Comparison of ENCODE assay signal across 8 mouse cellular contexts in the genomic region with DNA sequence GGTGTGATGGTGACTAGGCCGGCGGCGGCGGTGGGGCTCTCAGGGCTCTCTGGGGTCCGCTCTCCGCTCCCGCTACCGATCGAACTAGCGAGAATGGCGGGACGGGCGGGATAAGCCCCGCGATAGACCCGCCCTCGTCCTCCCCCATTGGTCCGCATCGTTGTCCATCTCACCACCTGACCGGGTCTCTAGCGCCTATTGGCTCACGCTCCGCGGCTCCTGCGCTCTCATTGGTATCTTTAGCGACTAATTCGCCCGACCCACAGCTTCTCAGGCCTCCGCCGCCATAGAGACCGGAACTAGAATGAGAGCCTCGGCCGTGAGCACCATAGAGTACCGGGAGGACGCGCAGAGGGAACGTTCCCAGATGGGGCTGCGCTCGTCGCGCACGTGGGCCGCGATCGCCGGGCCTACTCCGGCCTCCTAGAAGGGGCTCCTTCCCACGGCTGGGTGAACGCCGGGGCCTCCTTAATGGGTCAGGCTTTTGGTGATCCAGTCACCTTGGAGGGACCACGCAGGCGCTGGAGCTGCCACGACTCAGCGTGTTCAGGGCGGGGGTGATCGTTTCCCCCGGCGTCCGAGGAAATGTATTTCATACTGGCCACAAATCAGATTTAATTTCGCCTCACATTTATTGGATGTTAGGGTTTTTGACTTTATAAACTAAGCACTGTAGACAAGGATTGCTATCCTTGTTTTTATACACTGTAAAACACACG. TPM values are rescaled to one million over a fixed set of nuclear protein-coding genes. Genes with fewer than 3 reads are reported as not detected.
DNase-seq lines count a peak whose midpoint lies in the region; ATAC-seq lines count a peak whose summit lies in the region.

Gene Ybx1, minus strand, starts transcription at position 190 of the 719 bp plus-strand sequence.

- no peaks in the 10 kb centered on the region for H3K9me3 ChIP-seq in heart, embryonic 13.5 days
- H3K9me3 ChIP-seq in liver, embryonic 12.5 days (replicated peaks) = no peaks in the 10 kb centered on the region
- H3K9me3 ChIP-seq in stomach, embryonic 15.5 days = no peaks in the 10 kb centered on the region

- H3K9ac ChIP-seq in heart, embryonic 13.5 days = peak within 1 kb of the TSS; percentile 98
- peak within 1 kb of the TSS; percentile 97 for H3K9ac ChIP-seq in liver, embryonic 12.5 days
- H3K9ac ChIP-seq in stomach, embryonic 15.5 days = peak within 1 kb of the TSS; percentile 78

- H3K36me3 ChIP-seq in heart, embryonic 13.5 days = peaks cover 18% of the 10 kb centered on the region
- H3K36me3 ChIP-seq in liver, embryonic 12.5 days = peaks cover 31% of the 10 kb centered on the region
- H3K36me3 ChIP-seq in stomach, embryonic 15.5 days = no peaks in the 10 kb centered on the region

- peak; percentile 98 for DNase-seq in CD4-positive, CD25-positive, alpha-beta regulatory T cell, adult 2 months (ENCODE audit: low read depth, low spot score)
- DNase-seq in fat pad, adult 2 months (ENCODE audit: extremely low read depth, low read depth, low spot score) = peak; percentile 69
- peak; percentile 100 for DNase-seq in kidney, postnatal 10 days
- peak; percentile 99 for DNase-seq in natural killer cell, adult 2 months (ENCODE audit: low spot score in 2 of 2)

- peak within 1 kb of the TSS; percentile 91 for H3K4me2 ChIP-seq in heart, embryonic 13.5 days
- H3K4me2 ChIP-seq in liver, embryonic 12.5 days = peak within 1 kb of the TSS; percentile 97
- peak within 1 kb of the TSS; percentile 66 for H3K4me2 ChIP-seq in stomach, embryonic 15.5 days

- H3K4me3 ChIP-seq in brown adipose tissue, adult 24 weeks (ENCODE audit: insufficient read depth, low read depth, low read length) = peak within 1 kb of the TSS; percentile 81
- peak within 1 kb of the TSS; percentile 96 for H3K4me3 ChIP-seq in heart, embryonic 13.5 days
- peak within 1 kb of the TSS; percentile 98 for H3K4me3 ChIP-seq in liver, embryonic 12.5 days
- H3K4me3 ChIP-seq in stomach, embryonic 15.5 days (replicated peaks) = peak within 1 kb of the TSS; percentile 82

- H3K27ac ChIP-seq in brown adipose tissue, adult 24 weeks (replicated peaks; ENCODE audit: low read depth, low read length) = peak within 1 kb of the TSS; percentile 77
- H3K27ac ChIP-seq in heart, embryonic 13.5 days (replicated peaks) = peak within 1 kb of the TSS; percentile 90
- peak within 1 kb of the TSS; percentile 88 for H3K27ac ChIP-seq in liver, embryonic 12.5 days
- H3K27ac ChIP-seq in stomach, embryonic 15.5 days = peak within 1 kb of the TSS; percentile 96

- under 1% methylated on average over 61 of the region's 61 CpGs for WGBS in heart, embryonic 13.5 days
- under 1% methylated on average over 61 of the region's 61 CpGs for WGBS in liver, embryonic 12.5 days (ENCODE audit: insufficient replicate concordance)
- WGBS in stomach, embryonic 15.5 days = under 1% methylated on average over 61 of the region's 61 CpGs

- H3K4me1 ChIP-seq in brown adipose tissue, adult 24 weeks (ENCODE audit: control insufficient read depth, insufficient read depth, insufficient read length, low read length) = peaks cover 9% of the 10 kb centered on the region
- peaks cover 39% of the 10 kb centered on the region for H3K4me1 ChIP-seq in heart, embryonic 13.5 days
- peaks cover 41% of the 10 kb centered on the region for H3K4me1 ChIP-seq in liver, embryonic 12.5 days
- peaks cover 8% of the 10 kb centered on the region; the same call in 1 of the 2 replicates for H3K4me1 ChIP-seq in stomach, embryonic 15.5 days

- H3K27me3 ChIP-seq in heart, embryonic 13.5 days (replicated peaks) = no peaks in the 10 kb centered on the region
- H3K27me3 ChIP-seq in liver, embryonic 12.5 days (replicated peaks) = no peaks in the 10 kb centered on the region
- no peaks in the 10 kb centered on the region for H3K27me3 ChIP-seq in stomach, embryonic 15.5 days (replicated peaks)

- peak; percentile 98 for ATAC-seq in heart, embryonic 13.5 days (ENCODE audit: extremely low read depth, insufficient number of reproducible peaks, low FRiP score, low TSS enrichment)
- peak; percentile 97 for ATAC-seq in liver, embryonic 12.5 days
- peak; percentile 100 for ATAC-seq in stomach, embryonic 15.5 days (ENCODE audit: insufficient read depth, low FRiP score, low read depth)

RNA-seq across cellular contexts. Expression of gene Ybx1, which starts in this region (rescaled TPM):
- polyA plus RNA-seq in brown adipose tissue, adult 24 weeks (2012; ENCODE audit: insufficient read depth, insufficient read length, missing spikeins) = 573 and 1,023 TPM in 2 replicates
- polyA plus RNA-seq in heart, embryonic 13.5 days (2015; fragmentation: Nextera tagmentation; extraction: Ambion mirVana) = 536 TPM in 2 replicates
- polyA plus RNA-seq in liver, embryonic 12.5 days (2016; fragmentation: Nextera tagmentation; extraction: Ambion mirVana) = 699 and 700 TPM in 2 replicates
- 615 and 648 TPM in 2 replicates for polyA plus RNA-seq in stomach, embryonic 15.5 days (2015; fragmentation: Nextera tagmentation; extraction: Ambion mirVana)

Comparison
In these comparisons a context has a peak if more than half of its experiments do, and no peak if none do; other contexts are left out.
1. Peak in every context shown above with its lines: DNase-seq, ATAC-seq, H3K4me3 ChIP-seq and H3K27ac ChIP-seq.